Mouse (Mus musculus) erythroblast, embryonic 14.5 days (primary cell): ENCODE data around the gene Cpa1.

Experiments
- GATA1 ChIP-seq: IDR thresholded peaks from 2 replicates; pipeline ENCODE4 v1.6.1; 2012; ENCODE audit warnings: low read length, inconsistent platforms, mixed read lengths
- TAL1 ChIP-seq: IDR thresholded peaks from 3 replicates; pipeline ENCODE4 v1.6.1; 2012; ENCODE audit warnings: low read length, inconsistent platforms, mixed read lengths

- TF ChIP-seq TAL1 (no peak), GATA1 (no peak)
Measured at GRCm38 (mm10) chr6:30680442-30680841, 41.4 kb downstream of the Cpa1 start.
